Mouse (Mus musculus): Measurements from ENCODE around the gene Cdan1.

DNA sequence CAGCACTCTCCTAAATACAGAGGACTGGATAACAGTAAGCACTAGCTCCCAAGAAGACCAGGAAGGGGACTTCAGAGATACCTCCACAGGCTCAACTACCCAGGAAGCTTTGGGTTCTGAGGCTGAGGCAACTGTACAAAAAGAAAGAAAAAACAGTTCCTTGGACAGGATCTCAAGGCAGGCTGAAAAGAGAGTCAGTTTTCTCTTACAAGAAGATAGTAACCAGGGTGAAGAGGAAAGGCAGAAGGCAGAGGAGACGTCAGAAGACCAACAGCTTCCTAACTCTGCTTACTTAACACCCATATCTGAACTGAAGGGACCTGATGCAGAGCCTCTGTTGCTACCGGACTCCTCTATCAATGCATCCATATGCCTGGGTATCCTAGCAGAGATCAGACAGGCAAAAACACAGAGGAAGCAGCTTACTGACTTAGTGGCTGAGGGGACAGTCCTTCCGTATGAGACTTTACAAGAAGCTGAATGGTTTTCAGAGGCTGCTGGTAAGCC, 149.5 kb downstream of the Cdan1 start:
- TF ChIP-seq CTCF (IDR thresholded peaks at IDR 0.05; ENCODE audit: low read depth, low read length): no peak
- no peak for TF ChIP-seq POLR2A (IDR thresholded peaks at IDR 0.05; ENCODE audit: insufficient read depth, low read length)
- TF ChIP-seq EP300 (IDR thresholded peaks at IDR 0.05; ENCODE audit: insufficient read depth, low read depth, low read length): no peak
